Mouse (Mus musculus): ENCODE measurements around the gene Lrriq3. TPM values are rescaled to one million over a fixed set of nuclear protein-coding genes. Genes with fewer than 3 reads are reported as not detected.

The Lrriq3 gene
- total and polyA plus RNA-seq, 2 experiments: 0.37 to 3.3 TPM

- TF ChIP-seq POLR2A (IDR thresholded peaks at IDR 0.05; ENCODE audit: extremely low read depth, insufficient read depth, low read length) (no peak), CTCF (IDR thresholded peaks at IDR 0.05; ENCODE audit: low read depth, low read length) (no peak)
- 81% methylated on average over 1 of the region's 1 CpGs for WGBS
- H3K4me1 ChIP-seq (ENCODE audit: control insufficient read depth, insufficient read depth, low read length): no peaks in the 10 kb centered on the region
- no peak overlapping the region for H3K27ac ChIP-seq (replicated peaks; ENCODE audit: insufficient read depth, low read depth, low read length)
- DNase-seq (ENCODE audit: extremely low read depth, low read depth, low spot score): no peak
- no peaks in the 10 kb centered on the region for H3K79me2 ChIP-seq (ENCODE audit: control insufficient read depth, insufficient read depth, low read length)
- H3K27me3 ChIP-seq (ENCODE audit: control insufficient read depth, insufficient read depth, low read length): 0 out of 2 replicates have a peak, but pooled peaks cover 2% of the 10 kb centered on the region
- no peak overlapping the region for H3K4me3 ChIP-seq (ENCODE audit: insufficient read depth, low read depth, low read length)
- H3K36me3 ChIP-seq (ENCODE audit: control insufficient read depth, insufficient read depth, low read length): peaks cover 2% of the 10 kb centered on the region; the same call in 1 of the 2 replicates
- H3K9ac ChIP-seq (ENCODE audit: low read depth, low read length): no peak overlapping the region
Measured at GRCm38 (mm10) chr3:155105957-155106356, 12.7 kb downstream of the Lrriq3 start.

GRCm38 (mm10) chr3:155137737-155138136 lies 44.5 kb downstream of the Lrriq3 start:
- H3K36me3 ChIP-seq (ENCODE audit: control insufficient read depth, insufficient read depth, low read length): no peaks in the 10 kb centered on the region
- no peak for DNase-seq (ENCODE audit: extremely low read depth, low read depth, low spot score)
- no peak for TF ChIP-seq POLR2A (IDR thresholded peaks at IDR 0.05; ENCODE audit: extremely low read depth, insufficient read depth, low read length)
- TF ChIP-seq CTCF (IDR thresholded peaks at IDR 0.05; ENCODE audit: low read depth, low read length): no peak
- WGBS: 88% methylated on average over 5 of the region's 5 CpGs
- no peaks in the 10 kb centered on the region for H3K4me1 ChIP-seq (ENCODE audit: control insufficient read depth, insufficient read depth, low read length)
- no peak overlapping the region for H3K27ac ChIP-seq (replicated peaks; ENCODE audit: insufficient read depth, low read depth, low read length)
- H3K9ac ChIP-seq (ENCODE audit: low read depth, low read length): no peak overlapping the region
- no peaks in the 10 kb centered on the region for H3K79me2 ChIP-seq (ENCODE audit: control insufficient read depth, insufficient read depth, low read length)
- no peaks in the 10 kb centered on the region for H3K27me3 ChIP-seq (ENCODE audit: control insufficient read depth, insufficient read depth, low read length)
- H3K4me3 ChIP-seq (ENCODE audit: insufficient read depth, low read depth, low read length): no peak overlapping the region

- Histone ChIP-seq H3K27me3 (ENCODE audit: control insufficient read depth, insufficient read depth, low read length) (no peaks in the 10 kb centered on the region), H3K79me2 (ENCODE audit: control insufficient read depth, insufficient read depth, low read length) (no peaks in the 10 kb centered on the region), H3K9ac (ENCODE audit: low read depth, low read length) (no peak overlapping the region), H3K36me3 (ENCODE audit: control insufficient read depth, insufficient read depth, low read length) (no peaks in the 10 kb centered on the region), H3K4me3 (ENCODE audit: insufficient read depth, low read depth, low read length) (no peak overlapping the region), H3K27ac (replicated peaks; ENCODE audit: insufficient read depth, low read depth, low read length) (no peak overlapping the region), H3K4me1 (ENCODE audit: control insufficient read depth, insufficient read depth, low read length) (no peaks in the 10 kb centered on the region)
- DNase-seq (ENCODE audit: extremely low read depth, low read depth, low spot score): no peak
- TF ChIP-seq POLR2A (IDR thresholded peaks at IDR 0.05; ENCODE audit: extremely low read depth, insufficient read depth, low read length): no peak
- no peak for TF ChIP-seq CTCF (IDR thresholded peaks at IDR 0.05; ENCODE audit: low read depth, low read length)
- 77% methylated on average over 11 of the region's 11 CpGs for WGBS
Measured at GRCm38 (mm10) chr3:155141047-155141446, 47.8 kb downstream of the Lrriq3 start.

GRCm38 (mm10) chr3:155144368-155144767 lies 51.1 kb downstream of the Lrriq3 start:
- no peaks in the 10 kb centered on the region for H3K36me3 ChIP-seq (ENCODE audit: control insufficient read depth, insufficient read depth, low read length)
- H3K79me2 ChIP-seq (ENCODE audit: control insufficient read depth, insufficient read depth, low read length): no peaks in the 10 kb centered on the region
- no peak for DNase-seq (ENCODE audit: extremely low read depth, low read depth, low spot score)
- no peak overlapping the region for H3K4me3 ChIP-seq (ENCODE audit: insufficient read depth, low read depth, low read length)
- 68% methylated on average over 1 of the region's 1 CpGs for WGBS
- no peak overlapping the region for H3K9ac ChIP-seq (ENCODE audit: low read depth, low read length)
- no peak overlapping the region for H3K27ac ChIP-seq (replicated peaks; ENCODE audit: insufficient read depth, low read depth, low read length)
- TF ChIP-seq POLR2A (IDR thresholded peaks at IDR 0.05; ENCODE audit: extremely low read depth, insufficient read depth, low read length) (no peak), CTCF (IDR thresholded peaks at IDR 0.05; ENCODE audit: low read depth, low read length) (no peak)
- H3K4me1 ChIP-seq (ENCODE audit: control insufficient read depth, insufficient read depth, low read length): no peaks in the 10 kb centered on the region
- H3K27me3 ChIP-seq (ENCODE audit: control insufficient read depth, insufficient read depth, low read length): no peaks in the 10 kb centered on the region

- Histone ChIP-seq H3K4me1 (ENCODE audit: control insufficient read depth, insufficient read depth, low read length) (no peaks in the 10 kb centered on the region), H3K9ac (ENCODE audit: low read depth, low read length) (no peak overlapping the region), H3K79me2 (ENCODE audit: control insufficient read depth, insufficient read depth, low read length) (no peaks in the 10 kb centered on the region), H3K36me3 (ENCODE audit: control insufficient read depth, insufficient read depth, low read length) (no peaks in the 10 kb centered on the region), H3K4me3 (ENCODE audit: insufficient read depth, low read depth, low read length) (no peak overlapping the region), H3K27me3 (ENCODE audit: control insufficient read depth, insufficient read depth, low read length) (no peaks in the 10 kb centered on the region), H3K27ac (replicated peaks; ENCODE audit: insufficient read depth, low read depth, low read length) (no peak overlapping the region)
- no peak for DNase-seq (ENCODE audit: extremely low read depth, low read depth, low spot score)
- no peak for TF ChIP-seq POLR2A (IDR thresholded peaks at IDR 0.05; ENCODE audit: extremely low read depth, insufficient read depth, low read length)
- no peak for TF ChIP-seq CTCF (IDR thresholded peaks at IDR 0.05; ENCODE audit: low read depth, low read length)
Measured at GRCm38 (mm10) chr3:155161842-155162241, 68.6 kb downstream of the Lrriq3 start.

- no peak for TF ChIP-seq CTCF (IDR thresholded peaks at IDR 0.05; ENCODE audit: low read depth, low read length)
- TF ChIP-seq POLR2A (IDR thresholded peaks at IDR 0.05; ENCODE audit: extremely low read depth, insufficient read depth, low read length): no peak
- Histone ChIP-seq H3K9ac (ENCODE audit: low read depth, low read length) (no peak overlapping the region), H3K79me2 (ENCODE audit: control insufficient read depth, insufficient read depth, low read length) (no peaks in the 10 kb centered on the region), H3K4me1 (ENCODE audit: control insufficient read depth, insufficient read depth, low read length) (no peaks in the 10 kb centered on the region), H3K27me3 (ENCODE audit: control insufficient read depth, insufficient read depth, low read length) (no peaks in the 10 kb centered on the region), H3K27ac (replicated peaks; ENCODE audit: insufficient read depth, low read depth, low read length) (no peak overlapping the region), H3K4me3 (ENCODE audit: insufficient read depth, low read depth, low read length) (no peak overlapping the region), H3K36me3 (ENCODE audit: control insufficient read depth, insufficient read depth, low read length) (no peaks in the 10 kb centered on the region)
- peak; percentile 13 for DNase-seq (ENCODE audit: extremely low read depth, low read depth, low spot score)
- 52% methylated on average over 3 of the region's 3 CpGs for WGBS
Measured at GRCm38 (mm10) chr3:155180303-155180902, 87.2 kb downstream of the Lrriq3 start.

All from liver, adult 2 months (tissue).